Mouse (Mus musculus) cerebellum, adult 11-12 months (tissue): ENCODE data around the gene Zfp85.
A peak's percentile ranks its signal among the peaks of the same experiment; 100 is the strongest.
"Not testable (repeated sequence)": the region's sequence is repeated elsewhere in the genome, so short reads cannot be mapped to it uniquely, and the experiment has no call there.

Source experiments
- DNase-seq: peaks from one replicate; pipeline ENCODE4 v3.0.0; 2022

The Zfp85 gene

GRCm38 (mm10) chr13:67754333-67755306 lies at the start of gene Zfp85:
Gene Zfp85 (minus strand): TSS chr13:67755228.
- peak; percentile 67 for DNase-seq

GRCm38 (mm10) chr13:67799151-67799550 lies 44.1 kb upstream of the Zfp85 start:
- DNase-seq: not testable (repeated sequence)

- DNase-seq: no peak
Observed at GRCm38 (mm10) chr13:67798618-67799017, 43.6 kb upstream of the Zfp85 start.

GRCm38 (mm10) chr13:67791921-67792455 lies 37.0 kb upstream of the Zfp85 start:
- DNase-seq: no peak

GRCm38 (mm10) chr13:67779265-67780221 lies 24.5 kb upstream of the Zfp85 start, which contains the start of gene Zfp493:
Gene Zfp493 (plus strand): TSS chr13:67779693.
- DNase-seq: peak; percentile 71

- DNase-seq: no peak
Observed at GRCm38 (mm10) chr13:67763031-67763768, 8.2 kb upstream of the Zfp85 start.

- DNase-seq: no peak
Observed at GRCm38 (mm10) chr13:67759966-67760365, 4.9 kb upstream of the Zfp85 start.

- no peak for DNase-seq
Observed at GRCm38 (mm10) chr13:67755761-67756160, 733 bp upstream of the Zfp85 start.

GRCm38 (mm10) chr13:67743896-67744295 lies 11.1 kb downstream of the Zfp85 start:
- DNase-seq: no peak

- no peak for DNase-seq
Observed at GRCm38 (mm10) chr13:67742941-67743340, 12.1 kb downstream of the Zfp85 start.

GRCm38 (mm10) chr13:67734391-67734790 lies 20.6 kb downstream of the Zfp85 start:
- DNase-seq: not testable (repeated sequence)

GRCm38 (mm10) chr13:67729441-67729840 lies 25.6 kb downstream of the Zfp85 start:
- DNase-seq: not testable (repeated sequence)

GRCm38 (mm10) chr13:67728641-67729318 lies 26.2 kb downstream of the Zfp85 start, which contains the start of gene Zfp65:
Gene Zfp65 (minus strand): TSS chr13:67729173.
- DNase-seq: peak; percentile 69

- no peak for DNase-seq
Observed at GRCm38 (mm10) chr13:67728106-67728505, 26.9 kb downstream of the Zfp85 start.

GRCm38 (mm10) chr13:67725331-67725730 lies 29.7 kb downstream of the Zfp85 start:
- DNase-seq: not testable (repeated sequence)

GRCm38 (mm10) chr13:67723848-67724479 lies 31.1 kb downstream of the Zfp85 start:
- peak; percentile 89 for DNase-seq
